In genomic region chr7:36488155-36488554, GRCm38 (mm10) we compare ENCODE assay signal across 31 mouse cellular contexts.
"Had no signal": no experiment of that assay in that cellular context is flagged by ENCODE, and none has a peak within 500 bp of the region (broad histone marks: within the 10 kb centered on the region; RNA-seq: fewer than 3 reads in every experiment).

No protein-coding gene starts in this region.

- H3K9ac ChIP-seq: limb, embryonic 12.5 days; limb, embryonic 13.5 days; limb, embryonic 15.5 days; liver, embryonic 12.5 days; liver, embryonic 13.5 days; liver, embryonic 14.5 days; liver, embryonic 15.5 days; liver, postnatal 0 days; lung, embryonic 15.5 days; midbrain, embryonic 12.5 days; midbrain, embryonic 13.5 days; midbrain, embryonic 15.5 days; neural tube, embryonic 12.5 days; neural tube, embryonic 13.5 days had no signal

- H3K4me2 ChIP-seq: limb, embryonic 12.5 days; limb, embryonic 13.5 days; limb, embryonic 15.5 days; liver, embryonic 11.5 days; liver, embryonic 12.5 days; liver, embryonic 13.5 days; liver, embryonic 15.5 days; lung, embryonic 15.5 days; midbrain, embryonic 11.5 days; midbrain, embryonic 12.5 days; midbrain, embryonic 13.5 days; midbrain, embryonic 15.5 days; neural tube, embryonic 12.5 days; neural tube, embryonic 13.5 days had no signal

- H3K4me1 ChIP-seq: limb, embryonic 10.5 days; limb, embryonic 12.5 days; limb, embryonic 13.5 days; limb, embryonic 15.5 days; liver, embryonic 12.5 days; liver, embryonic 13.5 days; liver, embryonic 15.5 days; lung, embryonic 15.5 days; midbrain, embryonic 10.5 days; midbrain, embryonic 12.5 days; midbrain, embryonic 13.5 days; midbrain, embryonic 15.5 days; neural tube, embryonic 12.5 days had no signal

- H3K9me3 ChIP-seq: limb, embryonic 10.5 days; limb, embryonic 12.5 days; limb, embryonic 13.5 days; limb, embryonic 15.5 days; liver, embryonic 12.5 days; liver, embryonic 13.5 days; liver, embryonic 15.5 days; lung, embryonic 15.5 days; midbrain, embryonic 10.5 days; midbrain, embryonic 12.5 days; midbrain, embryonic 13.5 days; midbrain, embryonic 15.5 days; neural tube, embryonic 12.5 days; neural tube, embryonic 13.5 days had no signal

- H3K27ac ChIP-seq: left cerebral cortex, adult 2 months; limb, embryonic 10.5 days; limb, embryonic 12.5 days; limb, embryonic 13.5 days; limb, embryonic 15.5 days; liver, embryonic 12.5 days; liver, embryonic 13.5 days; liver, embryonic 14.5 days; liver, embryonic 15.5 days; lung, embryonic 15.5 days; macrophage; midbrain, embryonic 10.5 days; midbrain, embryonic 12.5 days; midbrain, embryonic 13.5 days; midbrain, embryonic 15.5 days; neural tube, embryonic 12.5 days; neural tube, embryonic 13.5 days had no signal

- DNase-seq: left cerebral cortex, postnatal 4 days; liver; liver, embryonic 13.5 days; liver, postnatal 0 days; lung, adult 2 months; lung, postnatal 10 days; lung, postnatal 14 days; lung, postnatal 36 days; lung, postnatal 4 days; midbrain, embryonic 14.5 days had no signal

- H3K36me3 ChIP-seq: limb, embryonic 10.5 days; limb, embryonic 12.5 days; limb, embryonic 13.5 days; limb, embryonic 15.5 days; liver, embryonic 12.5 days; liver, embryonic 13.5 days; liver, embryonic 15.5 days; lung, embryonic 15.5 days; midbrain, embryonic 10.5 days; midbrain, embryonic 12.5 days; midbrain, embryonic 13.5 days; midbrain, embryonic 15.5 days; neural tube, embryonic 12.5 days; neural tube, embryonic 13.5 days had no signal

- ATAC-seq: liver, embryonic 12.5 days; liver, postnatal 0 days; lung, postnatal 0 days; midbrain, embryonic 13.5 days; midbrain, embryonic 15.5 days; midbrain, embryonic 16.5 days had no signal

- H3K4me3 ChIP-seq: left cerebral cortex, adult 2 months; limb, embryonic 10.5 days; limb, embryonic 12.5 days; limb, embryonic 13.5 days; limb, embryonic 15.5 days; liver, embryonic 12.5 days; liver, embryonic 13.5 days; liver, embryonic 15.5 days; lung, embryonic 15.5 days; midbrain, embryonic 10.5 days; midbrain, embryonic 12.5 days; midbrain, embryonic 13.5 days; midbrain, embryonic 15.5 days; myocyte; neural tube, embryonic 12.5 days; neural tube, embryonic 13.5 days had no signal

- H3K27me3 ChIP-seq: limb, embryonic 12.5 days; limb, embryonic 15.5 days; liver, embryonic 12.5 days; liver, embryonic 13.5 days; liver, embryonic 15.5 days; lung, embryonic 15.5 days; midbrain, embryonic 12.5 days; midbrain, embryonic 13.5 days; midbrain, embryonic 15.5 days; neural tube, embryonic 12.5 days; neural tube, embryonic 13.5 days had no signal
